Mouse (Mus musculus): ENCODE data around the gene Dcun1d4.

Dcun1d4 gene

DNA sequence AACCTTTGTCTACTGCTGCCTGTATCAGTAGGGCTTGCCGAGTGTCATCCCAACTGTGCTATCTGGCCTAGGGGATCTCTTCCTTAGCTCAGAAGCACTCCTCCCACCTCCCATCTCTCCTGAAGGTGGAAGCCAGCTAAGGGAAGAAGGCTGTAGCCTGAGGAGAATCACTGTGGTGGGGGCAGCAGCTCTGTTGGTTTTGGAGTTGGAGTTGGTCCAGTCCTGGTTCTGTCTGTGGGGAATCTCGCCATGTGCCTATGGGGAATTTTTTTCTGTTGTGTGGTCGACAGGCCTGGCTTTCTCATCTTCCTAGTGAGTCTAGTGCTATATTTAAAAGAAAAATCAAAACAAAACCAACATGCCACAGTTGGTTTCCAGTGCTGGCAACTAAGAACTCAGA lies 16.6 kb downstream of the Dcun1d4 start:
- DNase-seq (ENCODE audit: extremely low read depth, low read depth, low spot score) = no peak

DNA sequence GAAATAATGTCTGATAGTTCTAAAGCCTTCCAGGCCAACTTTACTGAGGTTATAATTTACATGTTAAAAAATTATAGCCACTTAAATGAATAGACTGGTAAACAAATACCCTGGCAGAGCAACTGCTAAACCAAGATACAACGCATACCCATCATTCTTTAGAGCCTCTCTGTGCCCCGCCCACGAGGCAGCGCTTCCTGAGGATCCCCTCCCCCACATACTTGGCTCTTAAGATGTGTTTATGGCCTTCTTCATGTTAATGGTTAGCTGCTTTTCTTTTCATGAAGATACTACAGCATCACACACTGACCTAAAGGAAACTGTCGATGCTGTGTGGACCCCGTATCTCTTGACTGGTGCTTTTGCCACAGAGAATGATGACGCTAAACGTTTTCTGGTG lies 17.8 kb downstream of the Dcun1d4 start:
- DNase-seq (ENCODE audit: extremely low read depth, low read depth, low spot score) = no peak

DNA sequence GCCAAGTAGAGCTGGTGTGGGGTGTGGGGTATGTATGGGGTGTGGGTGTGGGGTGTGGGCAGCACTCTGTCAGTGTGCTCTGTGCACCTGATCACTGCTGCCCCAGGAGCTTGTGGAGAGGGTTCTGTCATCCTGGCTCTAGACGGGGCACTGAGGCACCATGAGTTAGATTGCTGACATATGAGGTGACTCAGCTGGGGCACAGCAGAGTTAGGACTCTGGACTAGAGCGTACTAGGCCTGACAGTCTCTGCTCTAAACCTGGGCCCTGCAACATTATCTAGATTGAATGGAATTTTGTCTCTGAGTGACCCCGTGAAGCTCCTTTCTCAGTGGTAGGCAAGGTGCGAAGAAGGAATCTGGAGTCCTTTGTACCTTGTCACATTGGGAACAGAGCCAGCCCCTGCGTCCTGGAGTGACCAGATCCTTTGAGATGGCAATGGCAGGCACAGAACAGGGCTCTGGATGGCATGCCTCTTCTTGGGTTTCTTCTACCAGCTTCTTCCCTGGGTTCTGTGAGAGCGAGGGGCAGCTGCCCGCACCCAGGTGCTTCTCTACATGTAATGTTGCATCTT lies 20.2 kb downstream of the Dcun1d4 start:
- no peak for DNase-seq (ENCODE audit: extremely low read depth, low read depth, low spot score)

DNA sequence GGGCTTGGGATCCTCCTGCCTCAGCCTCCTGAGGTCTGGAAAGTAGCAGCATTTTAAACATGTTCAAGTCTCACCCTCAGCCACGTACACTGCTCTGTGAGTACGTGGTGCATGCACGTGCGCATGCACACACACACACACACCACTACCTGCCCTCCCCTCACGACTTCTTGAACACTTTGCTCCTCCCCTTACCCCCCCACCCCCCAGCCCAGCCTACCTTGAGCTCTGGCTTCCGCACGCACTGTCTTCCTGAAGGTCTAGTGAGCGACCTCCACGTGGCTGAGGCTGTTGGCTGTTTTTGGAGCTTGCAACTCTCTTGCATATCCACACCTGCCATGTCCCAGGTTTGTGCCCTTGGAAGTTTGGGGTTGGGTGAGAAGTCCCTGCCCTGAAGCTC lies 21.6 kb downstream of the Dcun1d4 start:
- DNase-seq (ENCODE audit: extremely low read depth, low read depth, low spot score) = no peak

DNA sequence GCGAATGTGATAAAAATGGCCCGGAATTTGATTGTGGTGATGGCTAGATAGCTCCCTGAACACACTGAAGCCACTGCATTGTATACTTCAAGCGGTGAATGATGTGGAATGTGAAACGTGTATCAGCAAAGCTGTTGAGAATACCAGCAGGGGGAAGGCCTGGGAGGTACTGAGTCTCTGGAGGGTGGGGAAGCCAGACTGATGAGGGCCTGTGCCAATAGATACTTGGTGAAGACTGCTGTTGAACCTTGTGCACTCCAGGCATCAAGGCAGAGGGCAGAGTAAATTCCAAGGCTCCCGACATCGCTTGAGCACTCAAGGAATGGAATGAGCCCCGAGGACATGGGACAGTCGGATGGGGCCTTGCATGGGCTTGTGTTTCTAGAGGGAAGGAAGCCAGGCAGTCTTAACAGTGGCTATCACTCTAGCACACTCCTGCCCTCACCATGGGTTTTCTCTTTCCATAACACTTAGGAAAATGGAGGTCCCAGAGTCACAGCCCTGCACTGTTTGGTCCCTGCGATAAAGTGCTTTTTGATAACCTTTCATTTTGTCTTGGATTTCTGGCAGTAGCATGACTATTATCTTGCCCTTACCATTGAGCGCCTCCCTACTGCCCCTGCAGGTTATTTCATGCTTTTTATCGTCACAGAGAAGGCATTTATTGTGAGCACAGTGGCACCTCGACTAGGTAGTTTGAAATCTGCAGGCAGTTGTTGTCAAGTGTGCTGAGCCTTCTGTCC lies 22.4 kb downstream of the Dcun1d4 start:
- DNase-seq (ENCODE audit: extremely low read depth, low read depth, low spot score) = peak; percentile 58

DNA sequence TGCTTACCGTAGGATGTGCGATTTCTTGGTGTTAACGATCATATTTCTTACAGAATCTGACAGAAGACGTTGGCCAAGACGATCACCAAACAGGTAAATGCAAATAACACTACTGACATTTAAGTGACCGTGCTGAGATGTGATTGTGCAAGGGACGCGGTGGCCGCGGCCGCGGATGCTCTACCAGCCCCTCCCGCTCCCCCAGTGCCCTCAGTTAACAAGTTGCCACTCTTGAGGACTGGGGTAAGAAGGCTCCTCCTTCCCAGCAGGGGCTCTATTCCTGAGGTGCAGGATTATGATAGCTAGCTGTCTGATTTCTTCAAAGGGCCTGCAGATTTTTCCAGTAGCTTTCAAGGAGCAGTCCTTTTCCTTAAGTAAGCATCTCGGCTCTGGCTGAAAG lies 30.3 kb downstream of the Dcun1d4 start:
- no peak for DNase-seq (ENCODE audit: extremely low read depth, low read depth, low spot score)

DNA sequence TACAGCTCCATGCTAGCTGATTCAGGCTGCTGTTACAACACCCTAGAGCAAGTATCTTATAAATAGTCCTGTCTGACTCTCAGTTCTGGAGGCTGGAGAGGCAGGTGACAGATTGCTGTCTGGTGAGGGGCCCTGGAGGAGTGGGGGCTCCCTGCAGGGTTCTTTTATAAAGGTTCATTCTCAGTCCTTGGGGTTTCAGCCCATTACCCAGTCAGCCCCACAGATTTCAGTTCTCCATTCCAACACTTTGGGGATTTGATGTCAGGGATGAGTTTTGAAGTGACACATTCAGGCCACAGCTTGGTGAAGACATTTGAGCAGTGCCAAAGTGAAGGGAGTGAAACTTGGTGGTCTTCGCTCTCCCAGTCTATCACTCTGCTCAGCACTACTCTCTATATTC lies 31.4 kb downstream of the Dcun1d4 start:
- no peak for DNase-seq (ENCODE audit: extremely low read depth, low read depth, low spot score)

DNA sequence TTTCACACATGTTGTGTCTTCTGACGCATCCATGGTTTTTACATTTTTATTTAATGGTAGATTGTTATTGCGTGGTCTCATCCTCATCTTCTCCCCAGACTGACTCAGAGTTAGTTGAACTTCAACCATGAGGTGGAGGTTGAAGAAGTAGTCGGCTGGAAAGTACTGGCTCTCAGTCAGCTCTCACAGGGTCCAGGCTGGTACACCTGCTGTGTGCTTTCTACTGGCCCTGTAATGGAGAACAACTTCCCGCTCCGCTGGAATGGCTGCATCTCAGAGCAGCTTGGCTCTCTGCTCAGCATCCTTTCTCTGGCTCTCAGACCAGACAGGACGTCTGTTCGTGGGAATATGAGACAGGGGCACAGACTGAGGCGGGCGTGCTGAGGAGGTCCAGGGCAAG lies 31.9 kb downstream of the Dcun1d4 start:
- DNase-seq (ENCODE audit: extremely low read depth, low read depth, low spot score) = no peak

DNA sequence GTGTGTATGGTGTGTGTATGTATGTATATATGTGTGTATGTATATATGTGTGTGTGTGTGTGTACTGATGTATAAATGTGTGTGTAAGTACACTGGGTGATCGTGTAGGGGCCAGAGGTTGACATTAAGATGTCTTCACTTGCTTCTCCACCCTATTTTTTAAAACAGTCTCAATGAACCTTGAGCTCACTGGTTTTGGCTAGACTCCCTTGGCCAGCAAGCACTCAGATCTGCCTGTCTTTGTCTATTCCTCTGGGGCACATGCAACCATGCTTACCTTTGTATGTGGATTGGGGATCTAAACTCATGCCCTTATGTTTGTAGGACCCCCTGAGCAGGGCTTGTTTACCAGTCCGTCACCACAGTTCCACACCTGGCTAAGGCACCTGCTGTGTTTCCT lies 33.4 kb downstream of the Dcun1d4 start:
- DNase-seq (ENCODE audit: extremely low read depth, low read depth, low spot score) = no peak

DNA sequence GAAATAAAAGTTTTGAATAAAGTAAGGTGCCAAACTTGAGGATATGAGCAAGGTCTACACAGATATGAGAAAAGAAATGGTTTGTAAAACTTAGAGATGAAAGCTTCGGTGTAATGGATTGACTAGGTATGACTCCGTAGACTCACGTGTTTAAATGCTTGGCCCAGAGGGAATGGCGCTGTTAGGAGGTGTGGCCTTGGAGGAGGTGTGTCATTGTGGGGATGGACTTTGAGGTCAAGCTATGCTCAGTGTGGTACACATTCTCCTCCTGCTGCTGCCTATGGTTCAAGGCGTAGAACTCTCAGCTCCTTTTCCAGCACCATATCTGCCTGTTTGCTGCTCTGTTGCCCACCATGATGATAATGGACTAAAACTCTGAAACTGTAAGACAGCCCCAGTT lies 36.5 kb downstream of the Dcun1d4 start:
- DNase-seq (ENCODE audit: extremely low read depth, low read depth, low spot score) = no peak

DNA sequence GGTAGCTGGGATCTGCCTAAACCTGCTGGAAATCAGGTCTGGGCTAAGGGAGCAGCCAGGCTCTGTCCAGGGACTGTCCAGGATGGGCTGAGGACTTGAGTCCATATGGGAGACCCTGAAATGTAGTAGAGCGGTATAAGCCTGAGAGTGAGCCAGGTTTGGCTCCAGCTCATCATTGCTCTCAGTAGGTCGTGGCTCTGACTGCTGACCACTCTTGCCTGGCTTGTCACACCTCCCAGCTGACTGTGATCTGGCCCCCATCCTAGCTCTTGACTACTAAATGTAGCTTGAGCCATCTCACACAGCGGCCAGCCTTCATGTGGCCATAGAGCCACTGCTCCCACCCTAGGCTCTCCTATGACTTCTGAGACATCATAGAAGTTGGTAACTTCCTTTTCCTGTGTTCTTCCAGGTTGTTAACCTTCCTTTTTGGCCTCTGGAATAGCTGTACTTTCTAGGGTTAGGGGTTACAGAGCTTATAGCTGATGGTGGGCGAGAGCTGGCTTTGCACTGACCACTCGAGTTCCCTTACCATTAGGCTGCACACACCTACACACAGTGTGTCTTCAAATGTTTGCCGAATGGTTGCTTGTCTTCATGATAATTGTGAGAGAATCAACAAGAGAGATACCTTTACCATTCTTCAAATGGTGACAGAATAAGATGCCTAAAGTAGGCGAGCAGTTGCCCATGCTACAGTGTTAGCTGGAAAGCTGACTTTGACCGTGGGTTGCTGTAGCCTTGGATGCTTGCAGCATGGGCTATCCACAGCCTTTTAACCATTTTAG lies 37.8 kb downstream of the Dcun1d4 start:
- DNase-seq (ENCODE audit: extremely low read depth, low read depth, low spot score) = no peak

DNA sequence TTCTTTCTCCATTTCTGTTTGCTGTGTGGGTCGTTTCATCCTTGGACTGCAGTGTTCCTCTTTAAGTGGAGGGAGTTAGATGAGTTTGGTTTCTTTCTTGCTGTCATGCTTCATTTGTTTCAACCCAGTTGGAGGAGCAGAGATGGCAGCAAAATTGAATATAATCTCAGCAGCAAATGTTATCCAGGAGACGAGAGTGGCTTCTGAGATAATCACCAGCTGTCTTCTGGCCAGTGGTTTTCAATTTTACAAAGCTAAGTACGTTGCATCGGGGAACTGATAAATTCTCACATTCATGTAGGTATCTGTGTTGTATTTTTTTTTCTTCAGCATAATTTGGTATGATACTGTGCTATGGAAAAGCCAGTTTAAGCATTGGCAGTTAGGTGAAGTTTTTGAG lies 40.0 kb downstream of the Dcun1d4 start:
- DNase-seq (ENCODE audit: extremely low read depth, low read depth, low spot score) = no peak

DNA sequence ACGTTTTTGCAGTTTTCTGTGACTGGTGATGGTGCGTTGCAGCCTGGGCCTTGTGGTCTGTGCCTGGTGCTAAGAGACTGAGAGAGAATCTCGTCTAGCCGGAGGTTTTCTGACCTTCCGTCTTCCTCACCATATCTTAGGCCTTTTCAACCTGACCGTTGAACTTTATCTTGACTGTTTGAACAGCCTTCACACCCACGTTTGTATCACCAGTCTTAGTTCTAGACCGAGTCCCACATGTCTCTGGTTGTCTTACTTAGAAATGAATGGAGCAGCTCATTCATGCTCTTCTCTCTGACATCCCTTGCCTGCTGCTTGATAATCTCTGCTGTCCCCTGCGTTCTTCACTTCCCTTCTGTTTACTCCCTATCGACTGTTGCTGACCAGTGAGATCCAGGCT lies 42.4 kb downstream of the Dcun1d4 start:
- no peak for DNase-seq (ENCODE audit: extremely low read depth, low read depth, low spot score)

DNA sequence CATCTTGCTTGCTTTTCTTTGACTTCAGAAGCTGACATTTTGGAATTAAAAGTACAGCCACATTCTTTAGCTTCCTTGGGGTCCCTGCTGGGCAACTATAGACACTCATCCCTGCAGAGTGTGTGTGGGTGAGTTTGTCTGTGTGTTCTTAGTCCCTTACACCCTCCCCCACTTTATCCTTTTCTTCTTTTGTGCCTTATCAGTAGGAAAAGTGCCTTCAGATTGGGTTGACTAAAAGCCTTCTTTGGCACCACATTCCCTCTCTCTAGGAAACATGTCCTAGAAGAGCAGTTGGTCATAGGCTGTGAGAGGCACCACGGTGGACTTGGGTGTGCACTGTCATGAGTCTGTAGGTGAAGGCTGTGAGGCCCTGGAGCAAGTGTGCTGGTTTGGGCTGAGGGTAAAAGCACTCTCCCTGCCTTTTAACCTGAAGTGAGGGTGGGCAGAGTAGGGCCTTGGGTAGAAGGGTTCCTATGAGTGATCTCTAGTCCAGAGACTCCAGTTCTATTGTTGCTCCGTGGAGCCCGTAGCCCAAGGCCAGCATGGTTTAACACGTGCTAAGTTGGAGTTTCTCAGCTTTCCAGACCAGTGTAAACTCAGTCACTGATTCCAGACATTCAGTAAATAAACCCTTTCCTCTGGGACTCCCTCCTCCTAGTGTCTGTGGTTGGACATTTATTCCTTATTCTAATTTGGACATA lies 43.6 kb downstream of the Dcun1d4 start:
- DNase-seq (ENCODE audit: extremely low read depth, low read depth, low spot score) = no peak

DNA sequence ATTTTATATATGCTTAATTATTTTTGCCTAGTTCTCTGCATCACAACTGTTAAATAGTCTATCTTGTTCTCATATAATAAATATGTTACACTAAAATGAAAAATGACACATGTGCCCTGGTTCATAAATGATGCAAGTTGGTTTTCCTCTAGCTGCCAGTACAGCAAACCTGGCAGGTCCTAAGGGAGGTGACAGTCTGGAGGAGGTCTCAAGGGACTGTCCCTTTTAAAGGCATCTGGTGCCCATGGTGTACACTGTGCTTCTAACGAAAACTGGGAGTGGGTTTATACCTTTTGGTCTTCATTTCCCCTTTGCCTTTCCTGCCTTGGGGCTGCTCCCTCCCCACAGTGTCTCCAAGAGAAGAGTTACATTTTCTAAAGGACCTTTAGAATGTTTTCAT lies 51.4 kb downstream of the Dcun1d4 start:
- DNase-seq (ENCODE audit: extremely low read depth, low read depth, low spot score) = no peak

DNA sequence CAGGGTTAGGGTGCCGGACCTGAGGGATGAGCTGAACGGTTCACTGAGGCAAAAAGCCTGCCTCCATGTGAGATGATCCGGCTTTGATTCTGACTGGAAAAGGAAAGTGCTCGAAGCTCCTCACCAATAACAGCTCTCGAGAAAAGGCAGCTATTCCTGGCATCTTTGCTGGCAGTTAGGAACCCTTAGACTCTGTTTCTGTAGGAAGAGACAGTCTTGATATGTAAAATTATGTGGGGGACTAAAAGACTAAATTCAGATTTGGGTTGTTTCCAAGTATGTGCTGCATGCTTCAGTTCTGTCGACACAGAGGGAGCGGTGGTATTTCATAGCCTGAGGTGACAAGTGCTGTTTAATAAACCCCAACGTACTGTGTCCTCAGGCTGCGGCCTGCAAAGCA lies 52.1 kb downstream of the Dcun1d4 start:
- DNase-seq (ENCODE audit: extremely low read depth, low read depth, low spot score) = no peak

DNA sequence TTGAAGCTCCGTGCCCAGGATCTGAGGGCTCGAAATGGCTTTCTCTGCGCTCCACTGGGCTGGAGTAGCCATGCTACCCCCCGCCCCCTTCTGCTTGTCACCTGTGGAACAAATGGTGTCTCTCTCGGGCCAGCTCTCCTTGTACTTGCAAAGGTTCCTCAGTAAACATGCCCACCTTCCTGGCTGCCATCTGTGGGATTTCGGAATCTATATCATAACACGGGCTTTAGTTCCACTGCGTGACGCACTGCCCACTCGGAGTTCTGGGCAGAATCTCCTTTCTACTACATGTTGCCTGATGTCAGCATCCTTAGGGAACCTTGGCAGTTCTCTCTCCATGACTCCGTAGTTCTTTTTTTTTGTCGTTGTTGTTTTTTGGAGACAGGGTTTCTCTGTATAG lies 56.9 kb downstream of the Dcun1d4 start:
- DNase-seq (ENCODE audit: extremely low read depth, low read depth, low spot score) = no peak

DNA sequence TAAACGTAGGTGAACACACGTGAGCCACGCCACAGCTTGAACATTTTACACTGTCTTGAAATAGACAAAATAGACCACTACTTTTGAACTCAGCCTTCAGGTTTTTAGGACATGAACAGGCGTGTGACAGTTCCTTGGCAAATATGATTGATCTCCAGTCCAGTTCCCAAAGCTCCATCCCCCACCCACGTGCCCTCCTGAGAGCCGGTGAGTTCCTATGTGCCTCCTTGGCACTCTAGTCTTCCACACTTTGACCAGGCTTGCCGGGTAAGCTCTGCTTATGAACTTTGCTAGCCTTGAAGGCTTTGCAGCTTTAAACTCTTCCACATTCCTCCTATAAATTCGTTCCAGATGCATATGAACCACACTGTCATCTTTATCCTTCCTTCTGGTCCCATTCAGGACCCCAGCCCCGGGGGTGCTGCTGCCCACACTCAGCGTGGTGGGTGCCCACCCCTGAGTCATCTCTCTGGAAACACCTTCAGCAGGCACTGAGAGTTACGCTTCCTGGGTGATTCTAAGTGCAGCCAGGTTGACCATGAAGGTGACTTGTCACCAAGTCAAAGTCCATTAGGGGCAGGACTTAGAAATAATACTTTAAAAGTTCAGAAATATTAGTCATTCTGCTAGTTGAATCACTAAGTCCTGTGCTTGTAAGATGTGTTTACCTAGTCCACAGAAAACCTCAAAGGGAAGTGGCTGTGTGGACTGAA lies 57.9 kb downstream of the Dcun1d4 start:
- DNase-seq (ENCODE audit: extremely low read depth, low read depth, low spot score) = no peak

DNA sequence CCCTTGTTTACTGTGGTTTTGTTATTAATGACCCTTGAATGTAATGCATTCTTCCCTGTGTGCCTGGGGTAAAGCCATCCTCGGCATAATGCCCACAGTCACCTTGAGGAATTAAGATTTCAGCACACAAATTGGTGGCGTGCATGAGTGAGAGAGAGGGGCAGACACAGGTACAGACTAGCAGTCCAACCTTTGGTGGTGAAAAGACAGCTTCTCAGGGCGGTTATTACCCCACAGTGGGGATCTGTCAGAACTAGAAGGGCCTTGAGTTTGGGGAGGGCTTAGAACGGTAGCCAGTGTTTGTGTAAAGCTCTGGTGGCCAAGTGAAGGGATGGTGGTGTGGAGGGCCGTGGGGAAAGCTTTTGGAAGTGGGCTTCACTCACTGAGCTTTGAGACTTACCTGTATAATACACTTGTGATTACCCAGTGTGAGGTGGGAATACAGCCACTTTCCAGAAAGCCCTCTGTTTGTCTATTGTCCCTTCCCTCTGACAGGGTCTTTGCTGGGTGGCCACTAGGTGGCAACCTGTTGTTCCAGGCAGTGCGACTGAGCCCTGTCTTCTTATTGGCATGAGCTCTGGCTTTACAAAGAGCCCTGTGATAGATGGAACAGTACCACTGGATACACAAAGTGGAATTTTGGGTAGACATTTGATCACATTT lies 59.2 kb downstream of the Dcun1d4 start:
- no peak for DNase-seq (ENCODE audit: extremely low read depth, low read depth, low spot score)

DNA sequence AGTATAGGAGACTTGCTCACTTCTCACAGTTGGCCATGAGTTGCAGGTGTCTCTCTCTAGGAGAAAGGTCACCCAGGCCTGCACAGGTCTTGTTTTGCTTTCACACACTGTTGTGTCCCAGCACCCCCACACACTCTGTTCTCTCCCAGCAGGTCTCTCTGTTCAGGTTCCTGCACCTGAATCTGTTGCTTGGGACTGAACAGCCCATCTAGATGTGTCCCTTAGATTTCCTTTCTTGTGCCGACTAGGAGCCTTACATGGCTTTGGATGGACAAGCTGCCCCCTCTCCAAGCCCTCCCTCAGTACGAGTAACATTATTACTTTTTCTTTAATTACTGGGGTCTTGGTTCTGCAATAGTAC lies 59.7 kb downstream of the Dcun1d4 start:
- no peak for DNase-seq (ENCODE audit: extremely low read depth, low read depth, low spot score)

Measured in fat pad, adult 2 months (tissue).